Mouse (Mus musculus): ENCODE results near the gene Sat1. TPM values are rescaled to one million over a fixed set of nuclear protein-coding genes. Genes with fewer than 3 reads are reported as not detected.

The Sat1 gene
- polyA plus RNA-seq, 1 experiment from 2014 or later = 58.7 TPM

- 76% methylated on average over 5 of the region's 5 CpGs for WGBS
- no peak for DNase-seq (ENCODE audit: low spot score)
- Histone ChIP-seq H3K4me1 (no peaks in the 10 kb centered on the region), H3K27me3 (ENCODE audit: low read depth, poor library complexity, severe bottlenecking) (no peaks in the 10 kb centered on the region), H3K4me3 (no peak overlapping the region), H3K36me3 (no peaks in the 10 kb centered on the region), H3K27ac (no peak overlapping the region), H3K9me3 (replicated peaks) (no peaks in the 10 kb centered on the region)
Measured at GRCm38 (mm10) chrX:155193732-155194443, 22.4 kb downstream of the Sat1 start.

- no peak for DNase-seq (ENCODE audit: low spot score)
- no peak overlapping the region for H3K4me3 ChIP-seq
- H3K36me3 ChIP-seq = no peaks in the 10 kb centered on the region
- H3K4me1 ChIP-seq = no peaks in the 10 kb centered on the region
- H3K27ac ChIP-seq = no peak overlapping the region
- no peaks in the 10 kb centered on the region for H3K27me3 ChIP-seq (ENCODE audit: low read depth, poor library complexity, severe bottlenecking)
- WGBS = 90% methylated on average over 4 of the region's 4 CpGs
- H3K9me3 ChIP-seq (replicated peaks) = no peaks in the 10 kb centered on the region
Measured at GRCm38 (mm10) chrX:155191941-155192340, 24.3 kb downstream of the Sat1 start.

GRCm38 (mm10) chrX:155177640-155178039 lies 38.6 kb downstream of the Sat1 start:
- H3K4me3 ChIP-seq = no peak overlapping the region
- no peak for DNase-seq (ENCODE audit: low spot score)
- H3K9me3 ChIP-seq (replicated peaks) = no peaks in the 10 kb centered on the region
- H3K4me1 ChIP-seq = no peaks in the 10 kb centered on the region
- WGBS = 64% methylated on average over 2 of the region's 2 CpGs
- no peaks in the 10 kb centered on the region for H3K27me3 ChIP-seq (ENCODE audit: low read depth, poor library complexity, severe bottlenecking)
- no peaks in the 10 kb centered on the region for H3K36me3 ChIP-seq
- H3K27ac ChIP-seq = no peak overlapping the region

- no peak for DNase-seq (ENCODE audit: low spot score)
- H3K36me3 ChIP-seq = no peaks in the 10 kb centered on the region
- H3K9me3 ChIP-seq (replicated peaks) = no peaks in the 10 kb centered on the region
- WGBS = 77% methylated on average over 2 of the region's 2 CpGs
- H3K27ac ChIP-seq = no peak overlapping the region
- H3K4me3 ChIP-seq = no peak overlapping the region
- H3K27me3 ChIP-seq (ENCODE audit: low read depth, poor library complexity, severe bottlenecking) = no peaks in the 10 kb centered on the region
- no peaks in the 10 kb centered on the region for H3K4me1 ChIP-seq
Measured at GRCm38 (mm10) chrX:155177230-155177629, 39.0 kb downstream of the Sat1 start.

- H3K27me3 ChIP-seq (ENCODE audit: low read depth, poor library complexity, severe bottlenecking) = no peaks in the 10 kb centered on the region
- no peak overlapping the region for H3K27ac ChIP-seq
- no peak for DNase-seq (ENCODE audit: low spot score)
- no peak overlapping the region for H3K4me3 ChIP-seq
- no peaks in the 10 kb centered on the region for H3K36me3 ChIP-seq
- H3K9me3 ChIP-seq (replicated peaks) = no peaks in the 10 kb centered on the region
- H3K4me1 ChIP-seq = no peaks in the 10 kb centered on the region
- WGBS = 61% methylated on average over 4 of the region's 4 CpGs
Measured at GRCm38 (mm10) chrX:155175568-155175967, 40.7 kb downstream of the Sat1 start.

GRCm38 (mm10) chrX:155172310-155172709 lies 43.9 kb downstream of the Sat1 start:
- no peaks in the 10 kb centered on the region for H3K27me3 ChIP-seq (ENCODE audit: low read depth, poor library complexity, severe bottlenecking)
- no peaks in the 10 kb centered on the region for H3K36me3 ChIP-seq
- H3K4me3 ChIP-seq = no peak overlapping the region
- no peaks in the 10 kb centered on the region for H3K9me3 ChIP-seq (replicated peaks)
- no peaks in the 10 kb centered on the region for H3K4me1 ChIP-seq
- no peak overlapping the region for H3K27ac ChIP-seq
- no peak for DNase-seq (ENCODE audit: low spot score)

- no peaks in the 10 kb centered on the region for H3K36me3 ChIP-seq
- H3K4me1 ChIP-seq = no peaks in the 10 kb centered on the region
- H3K9me3 ChIP-seq (replicated peaks) = no peaks in the 10 kb centered on the region
- no peak overlapping the region for H3K4me3 ChIP-seq
- no peak overlapping the region for H3K27ac ChIP-seq
- no peaks in the 10 kb centered on the region for H3K27me3 ChIP-seq (ENCODE audit: low read depth, poor library complexity, severe bottlenecking)
- DNase-seq (ENCODE audit: low spot score) = no peak
- WGBS = 55% methylated on average over 1 of the region's 1 CpGs
Measured at GRCm38 (mm10) chrX:155171754-155172153, 44.5 kb downstream of the Sat1 start.

GRCm38 (mm10) chrX:155169886-155170285 lies 46.4 kb downstream of the Sat1 start:
- Histone ChIP-seq H3K27ac (no peak overlapping the region), H3K36me3 (no peaks in the 10 kb centered on the region), H3K4me3 (no peak overlapping the region), H3K4me1 (no peaks in the 10 kb centered on the region), H3K27me3 (ENCODE audit: low read depth, poor library complexity, severe bottlenecking) (no peaks in the 10 kb centered on the region), H3K9me3 (replicated peaks) (no peaks in the 10 kb centered on the region)
- no peak for DNase-seq (ENCODE audit: low spot score)
- 94% methylated on average over 8 of the region's 8 CpGs for WGBS

- H3K27ac ChIP-seq = no peak overlapping the region
- no peak for DNase-seq (ENCODE audit: low spot score)
- 93% methylated on average over 3 of the region's 3 CpGs for WGBS
- no peak overlapping the region for H3K4me3 ChIP-seq
- no peaks in the 10 kb centered on the region for H3K36me3 ChIP-seq
- H3K9me3 ChIP-seq (replicated peaks) = no peaks in the 10 kb centered on the region
- no peaks in the 10 kb centered on the region for H3K27me3 ChIP-seq (ENCODE audit: low read depth, poor library complexity, severe bottlenecking)
- H3K4me1 ChIP-seq = no peaks in the 10 kb centered on the region
Measured at GRCm38 (mm10) chrX:155167667-155168066, 48.6 kb downstream of the Sat1 start.

GRCm38 (mm10) chrX:155166313-155166712 lies 49.9 kb downstream of the Sat1 start:
- DNase-seq (ENCODE audit: low spot score) = no peak
- H3K4me3 ChIP-seq = no peak overlapping the region
- 87% methylated on average over 2 of the region's 2 CpGs for WGBS
- no peaks in the 10 kb centered on the region for H3K27me3 ChIP-seq (ENCODE audit: low read depth, poor library complexity, severe bottlenecking)
- no peaks in the 10 kb centered on the region for H3K36me3 ChIP-seq
- H3K4me1 ChIP-seq = no peaks in the 10 kb centered on the region
- no peak overlapping the region for H3K27ac ChIP-seq
- no peaks in the 10 kb centered on the region for H3K9me3 ChIP-seq (replicated peaks)

GRCm38 (mm10) chrX:155163553-155163952 lies 52.7 kb downstream of the Sat1 start:
- no peaks in the 10 kb centered on the region for H3K36me3 ChIP-seq
- no peak for DNase-seq (ENCODE audit: low spot score)
- WGBS = 88% methylated on average over 1 of the region's 1 CpGs
- no peaks in the 10 kb centered on the region for H3K27me3 ChIP-seq (ENCODE audit: low read depth, poor library complexity, severe bottlenecking)
- no peak overlapping the region for H3K27ac ChIP-seq
- no peaks in the 10 kb centered on the region for H3K4me1 ChIP-seq
- no peak overlapping the region for H3K4me3 ChIP-seq
- H3K9me3 ChIP-seq (replicated peaks) = no peaks in the 10 kb centered on the region

Other genes starting within 250 kb of the Sat1 start
- gene Magea8, start 220.6 kb downstream of the Sat1 start, polyA plus RNA-seq (2016; fragmentation: Nextera tagmentation; extraction: Ambion mirVana) = not detected in 2 replicates
- not detected in 2 replicates for gene Magea5, start 153.3 kb downstream of the Sat1 start, polyA plus RNA-seq (2016; fragmentation: Nextera tagmentation; extraction: Ambion mirVana)
- not detected in 2 replicates for gene Magea1, start 126.7 kb downstream of the Sat1 start, polyA plus RNA-seq (2016; fragmentation: Nextera tagmentation; extraction: Ambion mirVana)
- gene Magea2, start 122.8 kb downstream of the Sat1 start, polyA plus RNA-seq (2016; fragmentation: Nextera tagmentation; extraction: Ambion mirVana) = not detected in 2 replicates
- gene Cldn34b2, start 88.0 kb downstream of the Sat1 start, polyA plus RNA-seq (2016; fragmentation: Nextera tagmentation; extraction: Ambion mirVana) = not detected in 2 replicates
- gene Acot9, start 46.0 kb upstream of the Sat1 start, polyA plus RNA-seq (2016; fragmentation: Nextera tagmentation; extraction: Ambion mirVana) = 14.8 and 16.9 TPM in 2 replicates
- gene Prdx4, start 124.3 kb upstream of the Sat1 start, polyA plus RNA-seq (2016; fragmentation: Nextera tagmentation; extraction: Ambion mirVana) = 246 and 252 TPM in 2 replicates

Measured in limb, embryonic 10.5 days (tissue).